9 mouse cellular contexts compared by ENCODE assay signal in the genomic region with DNA sequence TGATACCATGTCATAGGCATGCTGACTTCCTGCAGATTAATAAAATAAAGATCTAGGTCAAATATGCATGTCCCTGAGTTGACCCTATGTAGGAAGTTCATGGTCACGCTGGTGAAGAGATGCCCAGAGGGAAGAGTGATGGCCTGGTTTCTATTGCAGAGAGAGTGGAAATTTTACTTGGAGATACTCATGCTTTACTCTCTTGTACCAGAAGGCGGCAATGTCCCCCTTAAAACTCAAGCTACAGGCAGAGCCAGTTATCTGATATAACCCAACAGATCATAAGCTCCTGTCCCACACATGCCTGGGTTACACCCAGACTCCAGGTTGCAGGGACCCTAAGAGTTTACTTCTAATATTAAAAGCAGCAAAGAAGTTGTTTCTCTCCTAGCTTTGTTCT.
DNase-seq lines count a peak whose midpoint lies in the region; ATAC-seq lines count a peak whose summit lies in the region.
"Had no signal": no experiment of that assay in that cellular context is flagged by ENCODE, and none has a peak within 500 bp of the region (broad histone marks: within the 10 kb centered on the region; RNA-seq: fewer than 3 reads in every experiment).

No protein-coding gene starts in this region.

- no peak overlapping the region for H3K9ac ChIP-seq in forebrain, embryonic 12.5 days
- no peak overlapping the region for H3K9ac ChIP-seq in hindbrain, embryonic 12.5 days
- no peak overlapping the region for H3K9ac ChIP-seq in liver, embryonic 16.5 days (ENCODE audit: low read depth, low read length)
- H3K9ac ChIP-seq: embryonic facial prominence, embryonic 15.5 days had no signal

- H3K4me3 ChIP-seq in forebrain, embryonic 12.5 days (replicated peaks), result no peak overlapping the region
- H3K4me3 ChIP-seq in forebrain, embryonic 10.5 days, result no peak overlapping the region
- H3K4me3 ChIP-seq in hindbrain, embryonic 12.5 days, result no peak overlapping the region
- no peak overlapping the region for H3K4me3 ChIP-seq in liver, embryonic 16.5 days (ENCODE audit: low read depth, low read length)
- no peak overlapping the region for H3K4me3 ChIP-seq in heart, embryonic 10.5 days
- H3K4me3 ChIP-seq: embryonic facial prominence, embryonic 15.5 days had no signal

- H3K4me2 ChIP-seq in forebrain, embryonic 12.5 days, result no peak overlapping the region
- H3K4me2 ChIP-seq in hindbrain, embryonic 12.5 days (replicated peaks), result no peak overlapping the region
- H3K4me2 ChIP-seq in liver, embryonic 16.5 days (ENCODE audit: low read depth, low read length), result no peak overlapping the region
- H3K4me2 ChIP-seq: embryonic facial prominence, embryonic 15.5 days had no signal

- no peaks in the 10 kb centered on the region for H3K4me1 ChIP-seq in forebrain, embryonic 12.5 days
- H3K4me1 ChIP-seq in forebrain, embryonic 10.5 days, result no peaks in the 10 kb centered on the region
- no peaks in the 10 kb centered on the region for H3K4me1 ChIP-seq in hindbrain, embryonic 12.5 days
- no peaks in the 10 kb centered on the region for H3K4me1 ChIP-seq in liver, embryonic 16.5 days (ENCODE audit: control insufficient read depth, low read depth, low read length)
- H3K4me1 ChIP-seq in heart, embryonic 10.5 days, result no peaks in the 10 kb centered on the region
- H3K4me1 ChIP-seq: embryonic facial prominence, embryonic 15.5 days had no signal

- ATAC-seq in forebrain, embryonic 12.5 days (ENCODE audit: low FRiP score), result peak; percentile 53; the same call in 1 of the 2 replicates
- ATAC-seq in hindbrain, embryonic 12.5 days (ENCODE audit: low FRiP score), result peak; percentile 29; the same call in 1 of the 2 replicates
- ATAC-seq in liver, embryonic 16.5 days (ENCODE audit: low read depth), result peak; percentile 43; the same call in 1 of the 2 replicates
- ATAC-seq in megakaryocyte-erythroid progenitor cell, adult 5-6 weeks (replicated peaks; ENCODE audit: low FRiP score, low TSS enrichment, poor library complexity, severe bottlenecking), result no peak

- H3K27ac ChIP-seq in forebrain, embryonic 12.5 days, result no peak overlapping the region
- no peak overlapping the region for H3K27ac ChIP-seq in forebrain, embryonic 10.5 days
- no peak overlapping the region for H3K27ac ChIP-seq in hindbrain, embryonic 12.5 days
- H3K27ac ChIP-seq in liver, embryonic 16.5 days (ENCODE audit: low read length), result no peak overlapping the region
- H3K27ac ChIP-seq in heart, embryonic 10.5 days, result no peak overlapping the region
- H3K27ac ChIP-seq: embryonic facial prominence, embryonic 15.5 days had no signal

- no peaks in the 10 kb centered on the region for H3K9me3 ChIP-seq in forebrain, embryonic 12.5 days
- no peaks in the 10 kb centered on the region for H3K9me3 ChIP-seq in forebrain, embryonic 10.5 days
- H3K9me3 ChIP-seq in hindbrain, embryonic 12.5 days (replicated peaks), result no peaks in the 10 kb centered on the region
- no peaks in the 10 kb centered on the region for H3K9me3 ChIP-seq in liver, embryonic 16.5 days (replicated peaks; ENCODE audit: control insufficient read depth, low read length)
- H3K9me3 ChIP-seq in heart, embryonic 10.5 days, result no peaks in the 10 kb centered on the region
- H3K9me3 ChIP-seq: embryonic facial prominence, embryonic 15.5 days had no signal

- no peaks in the 10 kb centered on the region for H3K27me3 ChIP-seq in forebrain, embryonic 12.5 days
- H3K27me3 ChIP-seq in forebrain, embryonic 10.5 days (ENCODE audit: poor library complexity, severe bottlenecking), result no peaks in the 10 kb centered on the region
- H3K27me3 ChIP-seq in hindbrain, embryonic 12.5 days, result no peaks in the 10 kb centered on the region
- H3K27me3 ChIP-seq in liver, embryonic 16.5 days (ENCODE audit: control insufficient read depth, insufficient read depth, low read depth, low read length), result no peaks in the 10 kb centered on the region
- no peaks in the 10 kb centered on the region for H3K27me3 ChIP-seq in heart, embryonic 10.5 days (ENCODE audit: insufficient read depth, poor library complexity, severe bottlenecking)
- H3K27me3 ChIP-seq: embryonic facial prominence, embryonic 15.5 days had no signal

- no peak for DNase-seq in forebrain, embryonic 10.5 days (ENCODE audit: extremely low spot score, low spot score)
- DNase-seq in urinary bladder, postnatal 14 days (ENCODE audit: low spot score), result peak; percentile 16
- DNase-seq in urinary bladder, adult 2 months (ENCODE audit: low spot score), result no peak
- no peak for DNase-seq in heart, embryonic 10.5 days (ENCODE audit: low spot score)

- H3K36me3 ChIP-seq in forebrain, embryonic 12.5 days (replicated peaks), result no peaks in the 10 kb centered on the region
- H3K36me3 ChIP-seq in forebrain, embryonic 10.5 days (replicated peaks), result no peaks in the 10 kb centered on the region
- no peaks in the 10 kb centered on the region for H3K36me3 ChIP-seq in hindbrain, embryonic 12.5 days
- no peaks in the 10 kb centered on the region for H3K36me3 ChIP-seq in liver, embryonic 16.5 days (ENCODE audit: control insufficient read depth, insufficient read depth)
- no peaks in the 10 kb centered on the region for H3K36me3 ChIP-seq in heart, embryonic 10.5 days
- H3K36me3 ChIP-seq: embryonic facial prominence, embryonic 15.5 days had no signal

- 58% methylated on average over 2 of the region's 2 CpGs for WGBS in forebrain, embryonic 12.5 days
- 61% methylated on average over 2 of the region's 2 CpGs for WGBS in forebrain, embryonic 10.5 days
- WGBS in hindbrain, embryonic 12.5 days, result 55% methylated on average over 2 of the region's 2 CpGs
- WGBS in liver, embryonic 16.5 days (ENCODE audit: insufficient replicate concordance), result 39% methylated on average over 2 of the region's 2 CpGs
- 56% methylated on average over 2 of the region's 2 CpGs for WGBS in heart, embryonic 10.5 days
